Mouse (Mus musculus) small intestine, adult 2 months (tissue): Measurements from ENCODE around the gene Prss16. TPM values are rescaled to one million over a fixed set of nuclear protein-coding genes. Genes with fewer than 3 reads are reported as not detected.

Experiments
- H3K27ac ChIP-seq: fragments of 200-500 bp; 2 replicates; pipeline ENCODE4 v1.5.1; 2012; ENCODE audit warnings: low read depth, low read length, control low read depth, inconsistent platforms; ENCODE audit not compliant: insufficient read depth
- H3K27me3 ChIP-seq: fragments of 200-500 bp; 2 replicates; pipeline ENCODE4 v1.6.1; 2012; ENCODE audit warnings: mild to moderate bottlenecking, moderate library complexity, low read length, inconsistent platforms; ENCODE audit not compliant: control insufficient read depth, insufficient read depth
- H3K36me3 ChIP-seq: fragments of 200-500 bp; 2 replicates; pipeline ENCODE4 v1.6.1; 2012; ENCODE audit warnings: mild to moderate bottlenecking, low read length, control low read depth, inconsistent platforms; ENCODE audit not compliant: control insufficient read depth, insufficient read depth
- H3K4me1 ChIP-seq: fragments of 200-500 bp; 2 replicates; pipeline ENCODE4 v1.6.1; 2012; ENCODE audit warnings: low read length, inconsistent platforms, mixed read lengths; ENCODE audit not compliant: control insufficient read depth, insufficient read depth, insufficient read length
- H3K4me3 ChIP-seq: fragments of 200-500 bp; 2 replicates; pipeline ENCODE4 v1.5.1; 2012; ENCODE audit warnings: low read depth, mild to moderate bottlenecking, control low read depth, inconsistent platforms, low read length, moderate library complexity
- CTCF ChIP-seq: fragments of 200-500 bp; IDR thresholded peaks from 2 replicates; pipeline ENCODE4 v1.5.1; 2012; ENCODE audit warnings: low read depth, mild to moderate bottlenecking, control low read depth, inconsistent platforms, low read length, moderate library complexity, mixed read lengths; ENCODE audit not compliant: insufficient replicate concordance, insufficient read length; ENCODE audit errors: extremely low read depth
- POLR2A ChIP-seq: fragments of 200-500 bp; IDR thresholded peaks from 2 replicates; pipeline ENCODE4 v1.6.1; 2012; ENCODE audit warnings: low read depth, mild to moderate bottlenecking, control low read depth, inconsistent platforms, low read length, moderate library complexity
- WGBS: fragments of 180-500 bp; shearing (Covaris S2); methylation state at CpG from one replicate; pipeline ENCODE4 v1.1.7; 2018; 5-methylcytosine and 5-hydroxymethylcytosine counted together
- polyA plus RNA-seq: library from polyadenylated mRNA; depleted of rRNA; stranded (reverse); fragments of >200 nt; gene quantifications from 2 replicates; pipeline ENCODE4 v1.2.3, GENCODE M21; 2012

Gene Prss16
- polyA plus RNA-seq, 1 experiment, result 2.0 TPM

- Histone ChIP-seq H3K27ac (no peak overlapping the region; the same call in 1 of the 2 replicates), H3K27me3 (no peaks in the 10 kb centered on the region; the same call in 1 of the 2 replicates), H3K4me3 (peak overlapping the region; percentile 77), H3K4me1 (0 out of 2 replicates have a peak, but pooled peaks cover 3% of the 10 kb centered on the region), H3K36me3 (no peaks in the 10 kb centered on the region)
- 2% methylated on average over 35 of the region's 35 CpGs for WGBS
- TF ChIP-seq POLR2A (no peak), CTCF (no peak)
These were observed 16.8 kb upstream of the Prss16 start for GRCm38 (mm10) chr13:22026058-22027031.

- WGBS, result 2% methylated on average over 9 of the region's 9 CpGs
- TF ChIP-seq CTCF (no peak), POLR2A (no peak)
- Histone ChIP-seq H3K27me3 (no peaks in the 10 kb centered on the region; the same call in 1 of the 2 replicates), H3K4me3 (peak overlapping the region; percentile 58), H3K27ac (no peak overlapping the region), H3K4me1 (0 out of 2 replicates have a peak, but pooled peaks cover 3% of the 10 kb centered on the region), H3K36me3 (no peaks in the 10 kb centered on the region)
These were observed 12.7 kb upstream of the Prss16 start for GRCm38 (mm10) chr13:22022241-22022640.

- H3K27ac ChIP-seq, result peak overlapping the region; percentile 4; the same call in 1 of the 2 replicates
- no peaks in the 10 kb centered on the region; the same call in 1 of the 2 replicates for H3K27me3 ChIP-seq
- no peak for TF ChIP-seq POLR2A
- no peak for TF ChIP-seq CTCF
- H3K4me3 ChIP-seq, result peak overlapping the region; percentile 58
- WGBS, result 2% methylated on average over 11 of the region's 11 CpGs
- 0 out of 2 replicates have a peak, but pooled peaks cover 3% of the 10 kb centered on the region for H3K4me1 ChIP-seq
- H3K36me3 ChIP-seq, result no peaks in the 10 kb centered on the region
These were observed 12.0 kb upstream of the Prss16 start for GRCm38 (mm10) chr13:22021581-22021980.

- H3K4me3 ChIP-seq, result peak overlapping the region; percentile 57; the same call in 1 of the 2 replicates
- H3K27me3 ChIP-seq, result no peaks in the 10 kb centered on the region
- no peaks in the 10 kb centered on the region for H3K36me3 ChIP-seq
- H3K27ac ChIP-seq, result no peak overlapping the region
- no peak for TF ChIP-seq POLR2A
- TF ChIP-seq CTCF, result no peak
- 1% methylated on average over 8 of the region's 8 CpGs for WGBS
- 0 out of 2 replicates have a peak, but pooled peaks cover 2% of the 10 kb centered on the region for H3K4me1 ChIP-seq
These were observed 11.4 kb upstream of the Prss16 start for GRCm38 (mm10) chr13:22020901-22021339.

GRCm38 (mm10) chr13:22019934-22020835 lies 10.6 kb upstream of the Prss16 start:
- H3K36me3 ChIP-seq, result no peaks in the 10 kb centered on the region
- no peak for TF ChIP-seq CTCF
- no peak for TF ChIP-seq POLR2A
- 2% methylated on average over 44 of the region's 44 CpGs for WGBS
- peaks cover 2% of the 10 kb centered on the region; the same call in 1 of the 2 replicates for H3K27me3 ChIP-seq
- H3K27ac ChIP-seq, result no peak overlapping the region
- no peaks in the 10 kb centered on the region for H3K4me1 ChIP-seq
- peak overlapping the region; percentile 57 for H3K4me3 ChIP-seq

- WGBS, result 16% methylated on average over 27 of the region's 27 CpGs
- Histone ChIP-seq H3K27ac (no peak overlapping the region), H3K27me3 (peaks cover 31% of the 10 kb centered on the region), H3K36me3 (no peaks in the 10 kb centered on the region), H3K4me3 (no peak overlapping the region), H3K4me1 (0 out of 2 replicates have a peak, but pooled peaks cover 4% of the 10 kb centered on the region)
- TF ChIP-seq POLR2A, result no peak
- TF ChIP-seq CTCF, result no peak
These were observed 6.2 kb upstream of the Prss16 start for GRCm38 (mm10) chr13:22015479-22016450.
